Mouse (Mus musculus): Measurements from ENCODE around the gene Ston2. TPM values are rescaled to one million over a fixed set of nuclear protein-coding genes. Genes with fewer than 3 reads are reported as not detected.

Gene Ston2
- total RNA-seq, 2 experiments from 2014 or later, result 24.7 to 33.3 TPM

DNA sequence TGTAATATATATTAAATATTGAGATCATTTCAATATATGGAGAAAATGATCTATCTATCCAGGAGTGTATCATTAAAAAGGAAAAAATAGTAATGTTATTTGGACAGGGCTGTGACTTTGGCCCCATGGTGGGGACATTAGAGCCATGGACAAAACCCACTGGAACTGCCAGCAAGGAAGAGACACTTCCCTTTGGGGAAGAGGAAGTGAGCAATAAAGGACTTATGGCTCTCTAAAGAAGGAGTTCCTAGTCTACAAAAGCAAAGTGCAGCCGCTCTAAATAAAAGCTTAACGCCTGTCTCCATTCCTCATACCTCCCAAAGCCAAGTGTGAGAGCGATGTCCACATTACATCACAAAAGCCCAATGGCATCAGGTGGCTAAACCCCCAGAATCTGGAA, 121.6 kb downstream of the Ston2 start:
- no peak for DNase-seq (ENCODE audit: low spot score in 2 of 2)

DNA sequence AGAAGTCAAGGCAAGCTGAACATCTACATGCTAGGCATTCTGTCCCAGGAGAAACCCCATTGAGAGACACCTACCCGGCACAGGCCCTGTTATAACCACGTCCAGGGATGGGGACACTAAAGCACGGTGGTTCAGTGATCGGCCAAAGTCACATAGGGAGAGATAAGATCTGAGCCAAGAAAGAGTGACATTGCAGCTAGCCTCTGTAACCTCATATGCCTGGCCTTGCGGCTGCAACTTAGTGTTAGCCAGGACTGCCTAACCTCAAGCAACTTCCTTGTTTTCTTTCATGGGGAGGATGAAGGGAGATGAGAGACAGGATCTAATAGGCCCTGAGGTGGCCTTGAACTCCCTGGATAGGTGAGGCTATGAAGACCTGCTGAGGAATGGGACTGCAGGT, 122.8 kb downstream of the Ston2 start:
- DNase-seq (ENCODE audit: low spot score in 2 of 2), result no peak

DNA sequence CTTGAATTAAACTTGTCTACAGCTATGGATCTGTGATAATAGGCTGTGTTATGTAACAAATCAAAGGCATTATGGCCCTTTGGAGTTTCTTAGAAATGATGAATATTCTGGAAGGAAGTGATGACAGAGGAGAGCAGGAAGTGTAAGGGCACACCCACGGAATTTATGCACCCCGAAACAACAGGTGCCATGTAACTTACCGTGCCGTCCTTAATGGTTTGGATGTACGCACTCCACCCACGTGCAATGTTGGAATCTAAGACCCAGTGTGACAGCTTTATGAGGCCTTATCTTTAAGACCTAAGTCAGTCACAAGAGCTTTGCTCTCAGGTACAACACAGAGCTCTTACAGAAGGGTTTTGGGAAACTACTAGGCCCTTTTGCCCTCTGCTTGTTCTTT, 124.9 kb downstream of the Ston2 start:
- DNase-seq (ENCODE audit: low spot score in 2 of 2), result no peak

DNA sequence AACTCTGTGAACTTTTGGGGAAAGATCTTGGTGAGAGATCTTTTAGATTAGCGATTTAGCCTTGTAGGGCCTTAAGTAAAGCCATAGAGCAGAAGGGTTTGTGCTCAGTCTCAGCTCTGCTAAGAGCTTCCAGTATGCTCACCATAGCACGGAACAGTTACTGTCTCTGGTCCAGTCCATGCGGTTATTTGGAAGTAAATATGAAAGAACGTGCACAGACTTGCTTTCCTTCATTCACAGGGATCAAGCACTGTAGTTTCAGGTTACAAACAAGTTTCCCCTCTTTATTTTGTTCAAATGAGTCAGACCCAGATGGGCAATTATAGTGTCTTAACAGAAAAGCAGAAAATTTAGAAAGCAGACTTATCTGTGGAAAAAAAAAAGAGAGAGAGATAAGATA, 125.3 kb downstream of the Ston2 start:
- no peak for DNase-seq (ENCODE audit: low spot score in 2 of 2)

DNA sequence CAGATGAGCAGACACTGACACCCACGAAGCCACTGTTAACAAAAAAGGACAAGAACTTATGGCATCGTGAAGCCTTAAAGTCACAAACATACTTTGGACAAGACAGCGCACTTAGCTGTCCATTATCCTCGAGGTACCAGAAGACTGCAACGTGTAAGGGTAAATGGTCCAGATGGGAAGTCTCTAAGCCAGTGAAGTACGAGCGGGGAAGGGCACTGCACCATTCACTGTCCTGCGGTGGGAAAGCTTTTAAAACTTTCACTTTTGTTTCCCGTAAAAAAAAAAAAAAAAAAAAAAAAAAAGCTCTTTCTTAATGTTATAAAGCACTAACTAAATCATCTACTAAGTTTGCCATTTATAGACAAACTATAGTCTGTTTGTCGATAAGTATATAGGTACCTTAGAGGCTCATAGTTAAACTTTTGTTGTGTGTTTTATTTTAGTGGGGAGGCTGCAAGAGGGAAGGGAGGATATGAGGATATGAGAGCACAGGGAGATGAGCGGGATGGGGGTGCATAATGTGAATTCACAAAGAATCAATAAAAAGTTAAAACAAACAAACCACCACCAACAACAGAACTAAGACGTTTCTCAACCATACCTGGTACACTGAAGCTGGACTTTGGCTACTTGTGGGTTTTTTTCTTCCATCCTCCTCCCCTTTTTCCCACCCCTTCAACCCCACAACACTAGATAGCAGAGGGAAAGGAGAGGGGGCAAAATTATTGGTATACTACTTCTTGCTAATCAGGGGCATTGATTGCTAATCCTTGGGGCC, 127.4 kb downstream of the Ston2 start:
- no peak for DNase-seq (ENCODE audit: low spot score in 2 of 2)

DNA sequence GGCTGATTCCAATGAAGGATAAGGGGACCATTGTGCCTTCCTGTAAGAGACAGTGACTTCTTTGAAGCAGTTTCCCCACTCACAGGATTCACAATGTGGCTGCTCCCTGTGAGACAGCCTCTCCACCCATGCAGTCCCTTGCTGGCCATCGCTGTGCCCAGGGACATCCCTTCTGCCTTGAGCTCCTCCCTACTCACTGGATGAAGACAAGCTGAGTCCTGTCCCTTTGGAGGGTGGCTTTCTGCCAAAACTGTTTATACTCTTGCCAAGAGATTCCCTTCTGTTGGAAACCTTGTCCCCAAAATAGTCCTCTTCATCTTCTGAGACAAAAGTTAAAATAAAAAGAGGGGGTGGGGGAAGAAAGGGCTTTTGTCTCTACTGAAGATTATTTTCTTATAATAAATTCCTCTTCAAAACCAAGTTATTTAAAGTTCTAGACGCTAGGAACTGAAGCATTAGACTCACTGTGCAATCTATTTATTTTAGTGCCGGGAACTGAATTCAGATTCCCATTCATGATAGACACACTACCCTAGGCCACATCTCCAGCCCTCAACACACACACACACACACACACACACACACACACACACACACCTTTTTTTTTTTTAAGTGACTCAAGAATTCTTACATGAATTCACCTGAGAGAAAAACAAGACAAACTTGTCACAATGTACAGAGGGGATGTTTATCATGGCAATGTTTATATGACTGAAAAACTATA, 133.6 kb downstream of the Ston2 start:
- peak in 1 of 2 experiments; percentile 58 for DNase-seq (ENCODE audit: low spot score in 2 of 2)

DNA sequence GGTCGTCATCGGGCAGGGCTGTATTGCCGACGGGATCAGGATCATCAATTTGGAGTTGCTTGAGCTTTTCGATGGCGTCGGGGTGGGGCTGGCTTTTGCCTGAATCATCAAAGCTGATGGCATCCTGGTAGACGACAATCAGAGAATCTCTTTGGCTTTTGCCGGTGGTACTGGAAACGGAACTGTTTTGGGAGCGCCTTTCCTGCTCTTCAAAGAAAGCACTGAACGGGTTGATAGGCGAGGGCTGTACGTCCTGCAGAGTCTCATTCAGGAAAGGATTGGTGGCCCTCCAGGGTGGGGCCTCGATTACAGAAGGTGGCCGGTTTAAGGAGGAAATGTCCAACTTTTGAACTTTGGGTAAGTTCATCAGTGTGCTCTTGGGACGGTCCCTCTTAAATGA, 139.8 kb downstream of the Ston2 start:
- no peak for DNase-seq (ENCODE audit: low spot score in 2 of 2)

DNA sequence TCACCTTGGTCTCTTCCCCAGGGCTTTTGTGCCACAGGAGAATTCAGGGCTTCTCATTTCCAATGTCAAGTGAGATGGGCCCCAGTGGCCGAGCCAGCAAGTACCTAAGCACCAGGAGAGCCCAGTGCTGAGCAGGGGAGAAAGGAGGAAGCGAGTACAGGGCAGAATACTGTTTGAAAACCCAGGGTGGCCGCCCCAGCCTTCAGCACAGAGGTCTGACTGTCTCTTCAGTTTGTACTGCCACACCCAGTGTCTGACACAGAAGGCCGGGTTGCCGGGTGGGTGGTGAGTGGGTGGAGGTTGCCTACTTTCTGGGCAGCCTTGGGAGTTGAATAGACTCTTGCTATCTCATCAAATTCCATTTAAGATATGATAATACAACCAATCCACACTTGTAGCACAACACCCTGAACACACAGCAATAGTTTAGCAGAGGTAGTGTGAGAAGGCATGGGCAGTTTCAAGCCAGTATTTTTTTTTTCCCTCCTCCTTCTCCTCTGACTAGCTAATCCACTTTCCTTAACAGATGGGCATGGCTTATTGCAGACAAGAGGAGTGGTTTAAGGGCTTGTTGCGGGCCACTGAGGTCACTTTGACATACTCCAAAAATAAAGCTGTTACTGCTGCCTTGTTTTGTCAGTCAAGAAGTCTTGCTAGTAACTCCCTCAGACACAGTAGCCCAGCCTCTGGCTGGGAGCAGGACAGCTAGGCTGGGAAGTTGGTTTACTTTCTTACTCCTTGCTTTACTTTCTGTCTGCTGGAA, 142.6 kb downstream of the Ston2 start:
- no peak for DNase-seq (ENCODE audit: low spot score in 2 of 2)

DNA sequence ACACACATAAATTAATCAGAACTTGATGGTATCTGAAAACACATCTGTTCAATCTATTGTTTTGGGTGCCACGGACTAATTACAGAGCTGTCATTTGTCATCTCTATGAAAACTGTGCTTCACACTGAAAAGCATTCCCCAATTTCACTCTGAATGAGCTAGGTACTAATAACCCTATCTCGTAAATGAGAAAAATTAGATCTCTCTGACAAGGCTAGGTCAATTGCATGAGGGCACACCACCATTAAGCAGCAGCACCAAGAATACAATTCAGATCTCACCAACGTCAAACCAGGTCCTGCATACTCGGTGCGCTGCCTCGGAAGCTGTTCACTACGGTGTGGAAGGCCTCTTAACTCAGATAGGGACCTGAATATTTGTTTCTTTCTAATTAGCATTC, 145.0 kb downstream of the Ston2 start:
- DNase-seq (ENCODE audit: low spot score in 2 of 2), result no peak

DNA sequence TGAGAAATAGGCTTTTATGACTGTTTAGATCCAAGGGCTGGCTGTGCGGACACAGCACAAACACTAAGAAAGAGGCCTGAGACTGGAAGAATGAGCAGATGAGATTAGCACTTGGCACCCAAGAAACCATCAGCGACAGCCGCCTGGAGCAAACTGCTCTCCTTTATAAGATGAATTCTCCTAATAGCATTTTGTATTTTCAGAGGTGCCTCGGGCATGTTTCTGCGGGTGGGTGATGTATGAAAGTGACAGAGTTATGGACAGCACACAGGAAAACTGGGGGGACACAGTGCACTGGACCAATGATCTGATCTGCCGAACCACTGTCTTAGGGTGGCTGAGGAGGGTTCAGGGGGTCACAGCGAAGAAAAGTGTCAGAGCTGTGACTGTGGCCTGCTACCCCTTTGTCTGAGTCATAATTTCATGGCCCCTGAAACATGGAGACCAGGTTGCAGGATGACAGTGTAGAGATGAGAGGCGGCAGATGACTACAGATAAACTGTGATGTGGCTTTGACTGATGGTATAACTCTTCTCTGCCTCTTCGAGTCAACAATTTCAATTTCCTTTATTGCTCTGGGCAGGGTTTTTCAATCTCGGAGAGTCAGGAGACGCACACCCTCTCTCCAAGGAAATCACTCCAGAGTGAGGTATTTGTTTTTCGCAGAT, 145.6 kb downstream of the Ston2 start:
- DNase-seq (ENCODE audit: low spot score in 2 of 2), result no peak

DNA sequence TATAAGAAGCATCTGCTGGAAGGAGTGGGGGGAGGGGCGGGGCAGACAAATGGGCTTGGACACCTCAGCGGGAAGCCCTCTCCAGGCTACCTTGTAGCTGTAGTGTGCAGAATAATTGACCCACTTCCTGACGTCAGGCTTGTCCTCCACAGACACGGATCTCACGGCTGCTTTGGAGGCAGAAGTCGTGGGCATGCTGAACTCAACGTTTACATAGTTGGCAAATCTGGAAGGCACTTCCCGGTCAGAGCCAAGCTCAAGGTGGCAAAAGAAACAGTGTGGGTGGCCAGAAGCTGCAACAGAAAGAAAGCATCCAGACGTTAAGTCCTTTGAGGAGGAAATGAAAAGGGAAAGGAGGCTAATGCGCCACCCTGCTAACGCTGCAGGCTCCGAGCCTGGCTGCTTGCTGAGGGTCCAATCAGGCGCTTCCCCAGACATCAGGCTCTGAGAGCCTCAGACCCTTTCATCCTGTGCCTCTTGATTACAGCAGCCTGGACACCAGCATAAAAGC, 146.5 kb downstream of the Ston2 start:
- peak; percentile 16 to 23 for DNase-seq (ENCODE audit: low spot score in 2 of 2)

DNA sequence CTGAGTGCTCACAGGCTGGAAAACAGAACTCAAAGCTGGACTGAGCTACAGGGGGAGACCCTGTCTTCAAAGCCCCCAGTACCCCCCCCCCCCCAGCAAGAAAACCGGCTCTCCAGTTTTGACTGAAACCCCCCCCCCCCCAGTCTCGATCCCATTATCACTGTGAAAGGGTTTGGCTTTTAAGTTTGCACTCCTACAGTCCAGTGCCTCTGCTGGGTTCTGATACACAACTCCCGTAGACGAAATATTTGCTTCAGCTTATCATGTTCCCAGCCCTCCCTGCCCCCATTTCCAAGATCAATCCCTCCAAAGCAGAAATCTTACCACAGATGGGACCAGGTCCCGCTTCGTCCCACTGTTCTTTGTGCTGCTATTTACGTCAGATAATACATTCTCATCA, 147.1 kb downstream of the Ston2 start:
- DNase-seq (ENCODE audit: low spot score in 2 of 2), result no peak

DNA sequence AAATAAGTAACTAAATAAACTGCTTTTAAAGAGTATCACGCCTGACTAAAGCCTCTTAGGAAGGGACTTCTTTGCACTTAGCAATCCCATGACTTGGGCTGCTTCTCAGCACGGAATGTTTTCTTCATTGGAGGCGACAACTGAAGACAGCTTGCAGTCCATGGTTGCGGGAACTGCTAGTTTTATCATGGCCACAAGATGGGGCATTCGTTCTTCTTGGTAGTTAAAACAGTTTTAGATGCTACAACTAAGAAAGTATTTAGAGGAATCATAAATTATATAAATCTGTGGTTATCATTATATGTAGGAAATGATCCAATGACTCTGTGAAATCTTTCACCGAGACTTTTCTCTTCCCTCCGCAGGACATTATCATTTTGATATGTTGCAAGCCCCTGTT, 147.5 kb downstream of the Ston2 start:
- peak; percentile 62 to 84 for DNase-seq (ENCODE audit: low spot score in 2 of 2)

DNA sequence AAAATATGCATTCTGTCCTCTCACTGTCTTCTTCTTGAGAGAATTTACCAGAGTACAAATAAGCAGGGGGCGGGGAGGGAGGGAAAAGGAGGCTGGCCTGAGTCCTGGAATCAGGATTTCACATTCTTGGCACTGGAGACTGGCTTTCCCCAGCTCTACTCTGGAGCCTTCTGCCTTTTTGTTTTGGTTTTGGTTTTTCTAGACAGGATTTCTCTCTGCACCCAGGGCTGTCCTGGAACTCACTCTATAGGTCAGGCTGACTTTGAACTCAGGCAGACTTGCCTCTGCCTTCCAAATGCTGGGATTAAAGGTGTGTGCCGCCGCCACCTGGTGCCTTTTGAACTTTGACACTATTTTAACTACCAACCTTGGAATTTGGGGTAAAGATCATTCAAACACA, 149.8 kb downstream of the Ston2 start:
- DNase-seq (ENCODE audit: low spot score in 2 of 2), result peak in 1 of 2 experiments; percentile 26

DNA sequence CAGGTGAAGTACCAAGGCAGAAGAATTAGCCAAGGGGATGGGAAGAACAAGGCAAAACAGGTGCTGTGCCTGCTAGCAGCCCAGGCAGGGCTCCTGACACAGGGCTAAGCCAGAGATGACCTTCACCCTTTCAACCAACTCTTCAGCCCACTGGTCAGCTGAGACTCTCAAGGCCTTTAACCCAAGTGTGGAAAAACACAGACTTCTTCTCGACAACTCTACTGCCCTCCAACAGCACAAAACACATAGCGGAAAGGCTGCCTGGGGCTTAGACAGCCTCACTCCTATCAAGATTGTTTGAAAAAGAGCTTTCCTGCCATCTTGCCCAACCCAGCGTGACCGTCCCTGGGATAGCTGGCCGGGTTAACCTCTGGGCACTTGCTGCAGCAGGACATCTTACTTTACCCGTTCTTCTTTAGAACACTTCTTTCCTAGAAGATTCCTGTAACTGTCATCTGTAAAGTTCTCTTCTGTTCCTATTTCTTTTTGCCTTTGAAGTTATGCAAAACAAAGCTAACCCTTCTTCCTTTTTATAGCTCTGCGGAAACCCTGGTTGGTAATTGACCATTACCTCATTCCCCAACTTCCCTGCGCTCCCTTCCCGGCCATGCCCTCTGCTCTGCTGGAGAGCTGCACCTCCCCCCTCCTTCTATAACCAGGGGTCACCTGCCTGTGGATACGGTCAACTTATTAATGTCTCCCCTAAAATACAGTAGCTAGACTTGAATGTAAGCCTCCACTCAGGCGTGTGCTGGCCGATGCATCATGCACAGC, 150.9 kb downstream of the Ston2 start:
- no peak for DNase-seq (ENCODE audit: low spot score in 2 of 2)

DNA sequence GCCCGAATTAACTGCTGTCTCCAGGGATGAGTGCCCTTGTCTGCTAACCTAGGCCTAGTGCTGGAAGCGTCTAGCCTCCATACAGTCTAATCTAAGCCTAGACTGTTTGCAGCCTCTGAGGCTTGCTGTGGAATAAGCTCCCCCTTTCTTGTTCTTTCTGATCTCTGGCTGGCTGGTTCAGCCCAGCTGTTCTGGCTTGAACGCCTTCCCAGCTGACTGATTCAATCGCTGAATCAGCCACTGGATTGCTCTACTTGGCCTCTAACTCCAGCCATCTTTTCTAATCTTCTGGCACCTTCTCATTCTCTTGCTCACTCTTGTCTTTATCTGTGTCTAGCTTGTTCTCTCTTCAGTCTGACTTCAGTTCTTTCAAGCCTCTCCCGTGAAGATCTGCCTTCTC, 161.7 kb downstream of the Ston2 start:
- no peak for DNase-seq (ENCODE audit: low spot score in 2 of 2)

DNA sequence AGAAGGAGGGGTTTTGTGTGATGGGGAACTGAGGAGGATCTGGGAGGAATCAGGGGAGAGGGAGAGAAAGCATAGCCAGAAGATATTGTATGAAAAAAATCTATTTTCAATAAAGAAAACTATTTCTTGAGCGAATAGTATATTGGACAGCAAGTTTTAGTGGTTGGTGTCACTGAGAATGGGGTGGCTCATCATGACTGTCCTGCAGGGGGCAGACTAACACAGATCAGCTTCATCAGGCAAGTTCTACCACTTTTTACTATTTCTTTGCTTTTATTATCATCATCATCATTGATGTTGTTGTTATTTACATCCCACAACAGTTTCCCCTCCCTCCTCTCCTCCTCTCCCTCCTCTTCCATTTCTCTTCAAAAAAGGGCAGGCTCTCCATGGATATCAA, 163.2 kb downstream of the Ston2 start:
- DNase-seq (ENCODE audit: low spot score in 2 of 2), result no peak

DNA sequence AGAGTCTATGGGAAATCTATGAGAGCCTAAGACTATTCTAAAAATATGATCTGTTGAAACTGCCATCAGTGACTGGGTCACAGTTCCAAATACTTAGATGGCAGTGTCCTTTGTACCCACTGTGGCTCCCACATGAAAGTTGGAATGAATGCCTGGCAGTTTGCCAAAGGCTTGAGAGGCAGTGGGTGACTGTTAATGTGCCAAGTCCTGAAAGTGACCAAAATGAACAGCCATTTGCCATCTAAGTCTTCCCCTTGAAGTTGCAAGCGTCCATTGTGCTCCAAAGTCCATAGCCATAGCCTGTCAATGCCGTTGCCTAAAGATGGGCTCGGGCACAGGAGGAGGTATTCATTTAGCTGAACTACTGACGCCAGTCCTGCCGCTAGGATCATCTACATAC, 178.8 kb downstream of the Ston2 start:
- peak in 1 of 2 experiments; percentile 34 for DNase-seq (ENCODE audit: low spot score in 2 of 2)

DNA sequence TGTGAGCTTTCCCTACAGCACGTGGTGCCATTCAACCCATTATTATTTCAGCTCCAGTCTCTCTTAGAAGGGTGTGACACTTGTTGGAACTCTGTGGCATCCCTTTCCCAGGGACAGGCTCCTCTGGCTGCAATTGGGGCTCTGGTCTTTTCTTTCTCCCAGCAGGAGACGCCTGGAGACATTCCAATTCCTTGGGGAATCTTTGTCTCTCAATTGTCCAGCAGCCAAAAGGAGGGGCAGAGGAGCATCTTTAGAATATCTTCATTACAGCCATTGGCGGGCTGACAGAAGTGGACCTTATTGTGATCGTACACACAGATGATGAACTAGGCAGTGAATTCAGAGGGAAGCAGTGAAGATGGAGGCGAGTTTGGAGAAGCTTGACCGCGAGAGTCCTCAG, 180.5 kb downstream of the Ston2 start:
- no peak for DNase-seq (ENCODE audit: low spot score in 2 of 2)

DNA sequence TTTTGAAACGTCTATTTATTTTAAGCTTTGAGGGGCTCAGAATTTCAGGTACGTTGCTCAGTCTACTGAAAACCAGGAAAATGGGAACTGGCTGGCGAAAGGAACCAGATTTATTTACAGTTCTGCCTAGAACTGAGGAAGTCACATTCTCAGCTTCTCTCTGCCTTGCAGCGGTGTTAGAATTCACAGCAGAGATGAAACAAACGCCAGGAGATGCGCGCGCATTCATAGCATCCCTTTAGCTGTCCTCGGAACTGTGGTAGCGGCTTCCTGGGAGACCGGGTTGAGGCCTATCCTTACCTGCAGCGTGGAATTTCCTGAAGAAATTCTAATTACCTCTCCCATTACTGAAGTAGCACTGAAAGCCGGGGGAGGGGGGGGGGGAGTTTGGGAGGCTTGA, 181.5 kb downstream of the Ston2 start:
- DNase-seq (ENCODE audit: low spot score in 2 of 2), result no peak

DNA sequence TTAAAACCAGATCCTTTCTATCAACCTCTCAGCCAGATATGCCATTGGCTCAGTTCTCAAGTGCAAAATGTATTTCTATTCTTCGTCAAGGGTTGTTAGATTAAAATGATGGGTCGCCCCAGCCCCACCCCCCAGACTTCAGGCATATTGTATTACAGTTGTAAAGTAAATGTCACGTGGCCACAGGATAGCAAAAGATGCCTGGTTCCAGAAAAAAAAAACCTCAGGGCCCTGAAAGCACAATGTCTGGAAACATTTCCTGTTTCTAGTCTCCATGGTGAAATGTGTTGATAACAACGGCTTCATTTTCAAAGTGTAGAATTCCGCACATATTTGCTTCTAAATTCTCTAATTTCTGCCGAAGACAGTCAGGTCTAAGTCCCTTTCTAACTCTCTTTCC, 183.6 kb downstream of the Ston2 start:
- DNase-seq (ENCODE audit: low spot score in 2 of 2), result no peak
